Mouse (Mus musculus) heart, postnatal 0 days (tissue): Measurements from ENCODE around the gene Cdkl3.

Experiments
- CTCF ChIP-seq: IDR thresholded peaks from 2 replicates; pipeline ENCODE4 v1.5.1; 2016; ENCODE audit warnings: antibody characterized with exemption, control low read depth, low read depth
- EP300 ChIP-seq: IDR thresholded peaks from 2 replicates; pipeline ENCODE4 v1.6.1; 2016; ENCODE audit warnings: antibody characterized with exemption, low read depth

- TF ChIP-seq CTCF (no peak), EP300 (no peak)
Observed at GRCm38 (mm10) chr11:52073528-52074170, 69.6 kb downstream of the Cdkl3 start.
